Mouse (Mus musculus) olfactory bulb, adult 2 months (tissue): Measurements from ENCODE around the gene Scn5a.

ENCODE experiments used
- CTCF ChIP-seq: fragments of 200-500 bp; IDR thresholded peaks from 2 replicates; pipeline ENCODE4 v1.5.1; 2012; ENCODE audit warnings: low read depth, mild to moderate bottlenecking, low read length, moderate library complexity; ENCODE audit not compliant: insufficient read depth
- POLR2A ChIP-seq: fragments of 200-500 bp; IDR thresholded peaks from 2 replicates; pipeline ENCODE4 v1.6.1; 2012; ENCODE audit warnings: mild to moderate bottlenecking, low read depth, low read length, moderate library complexity; ENCODE audit not compliant: insufficient read depth

GRCm38 (mm10) chr9:119573009-119573408, 5.8 kb downstream of the Scn5a start:
- TF ChIP-seq CTCF (no peak), POLR2A (no peak)
